Mouse (Mus musculus): ENCODE results near the gene Xylt2.

DNA sequence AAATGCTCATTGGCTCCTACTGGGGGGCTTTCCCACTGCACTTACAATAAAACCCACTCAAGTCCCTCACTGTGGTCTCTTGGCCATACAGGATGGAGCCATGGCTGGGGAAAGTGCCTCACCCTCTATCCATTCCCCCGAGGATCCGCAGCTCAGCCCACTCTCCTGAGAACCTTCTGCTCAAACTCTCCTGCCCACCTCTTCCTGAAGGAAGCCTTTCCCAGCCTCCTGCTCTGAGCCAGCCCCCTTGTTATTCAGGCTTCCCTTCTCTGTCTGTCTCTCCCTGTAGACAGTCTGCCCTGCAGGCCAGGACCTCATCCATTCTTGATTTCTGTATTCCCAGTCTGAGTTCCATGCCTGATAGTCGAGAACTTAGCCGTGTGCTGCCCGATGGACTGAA is 2.3 kb downstream of the Xylt2 start:
- no peak for TF ChIP-seq CTCF (conservative IDR thresholded peaks at IDR 0.05; ENCODE audit: low read length)
- no peak for TF ChIP-seq NANOG (IDR thresholded peaks at IDR 0.05; ENCODE audit: borderline replicate concordance, low read length)
- no peak for TF ChIP-seq POU5F1 (IDR thresholded peaks at IDR 0.05; ENCODE audit: borderline replicate concordance, low read length)

Data from E14TG2a.4 (cell line).